Mouse (Mus musculus) kidney, adult 2 months (tissue): Measurements from ENCODE around the gene Dusp27. TPM values are rescaled to one million over a fixed set of nuclear protein-coding genes. Genes with fewer than 3 reads are reported as not detected.

Experiments
- DNase-seq: peaks from one replicate; pipeline ENCODE4 v3.0.0; 2021
- H3K27ac ChIP-seq: fragments of 200-500 bp; 2 replicates; pipeline ENCODE4 v1.5.1; 2012; ENCODE audit warnings: low read depth, low read length, control low read depth, inconsistent platforms; ENCODE audit not compliant: insufficient read depth
- H3K27me3 ChIP-seq: fragments of 200-500 bp; replicated peaks from 2 replicates; pipeline ENCODE4 v1.6.1; 2012; ENCODE audit warnings: mild to moderate bottlenecking, moderate library complexity, low read length, inconsistent platforms; ENCODE audit not compliant: control insufficient read depth, insufficient read depth
- H3K36me3 ChIP-seq: fragments of 200-500 bp; 2 replicates; pipeline ENCODE4 v1.6.1; 2012; ENCODE audit warnings: mild to moderate bottlenecking, moderate library complexity, low read length, inconsistent platforms; ENCODE audit not compliant: control insufficient read depth, insufficient read depth
- H3K4me1 ChIP-seq: fragments of 200-500 bp; 2 replicates; pipeline ENCODE4 v1.6.1; 2011; ENCODE audit warnings: low read length; ENCODE audit not compliant: control insufficient read depth, insufficient read depth
- H3K4me3 ChIP-seq: fragments of 200-500 bp; 2 replicates; pipeline ENCODE4 v1.5.1; 2011; ENCODE audit warnings: mild to moderate bottlenecking, low read depth, low read length, control low read depth; ENCODE audit not compliant: insufficient read depth
- CTCF ChIP-seq: fragments of 200-500 bp; conservative IDR thresholded peaks from 2 replicates; pipeline ENCODE4 v1.5.1; 2011; ENCODE audit warnings: low read depth, mild to moderate bottlenecking, control low read depth, low read length, moderate library complexity, mixed read lengths; ENCODE audit not compliant: insufficient read depth, insufficient read length
- POLR2A ChIP-seq: fragments of 200-500 bp; IDR thresholded peaks from one replicate; pipeline ENCODE4 v1.6.1; 2011; ENCODE audit warnings: low read depth, low read length, control low read depth
- WGBS: fragments of 180-500 bp; shearing (Covaris S2); methylation state at CpG from one replicate; pipeline ENCODE4 v1.1.7; 2018; 5-methylcytosine and 5-hydroxymethylcytosine counted together
- polyA plus RNA-seq: library from polyadenylated mRNA; depleted of rRNA; stranded (reverse); fragments of >200 nt; gene quantifications from 2 replicates; pipeline ENCODE4 v1.2.3, GENCODE M21; 2012; rRNA removed

The Dusp27 gene
- polyA plus RNA-seq, result 0.30 TPM in 1 of 2 replicates, not detected in the other

GRCm38 (mm10) chr1:166127719-166128118, at the start of gene Dusp27:
TSS of gene Dusp27 (minus strand) at chr1:166127922.
- TF ChIP-seq CTCF, result no peak
- TF ChIP-seq POLR2A, result no peak
- no peak within 1 kb of the TSS for H3K4me3 ChIP-seq
- 56% methylated on average over 4 of the region's 4 CpGs for WGBS

GRCm38 (mm10) chr1:166173621-166174020, 45.9 kb upstream of the Dusp27 start:
- no peak for DNase-seq
- Histone ChIP-seq H3K4me1 (no peaks in the 10 kb centered on the region), H3K4me3 (no peak overlapping the region), H3K27ac (no peak overlapping the region), H3K27me3 (no peaks in the 10 kb centered on the region), H3K36me3 (no peaks in the 10 kb centered on the region)
- WGBS, result 66% methylated on average over 9 of the region's 9 CpGs
- TF ChIP-seq CTCF (no peak), POLR2A (no peak)

More at GRCm38 (mm10) chr1:166127719-166128118, at the start of gene Dusp27:
- Histone ChIP-seq H3K36me3 (no peaks in the 10 kb centered on the region), H3K4me1 (no peaks in the 10 kb centered on the region), H3K27ac (no peak within 1 kb of the TSS), H3K27me3 (no peaks in the 10 kb centered on the region)
- DNase-seq, result no peak

- no peak overlapping the region for H3K27ac ChIP-seq
- no peak overlapping the region for H3K4me3 ChIP-seq
- TF ChIP-seq CTCF (no peak), POLR2A (no peak)
- no peak for DNase-seq
- H3K4me1 ChIP-seq, result no peaks in the 10 kb centered on the region
- H3K36me3 ChIP-seq, result no peaks in the 10 kb centered on the region
- 78% methylated on average over 3 of the region's 3 CpGs for WGBS
- no peaks in the 10 kb centered on the region for H3K27me3 ChIP-seq
Measured at GRCm38 (mm10) chr1:166172992-166173391, 45.3 kb upstream of the Dusp27 start.

- Histone ChIP-seq H3K4me1 (no peaks in the 10 kb centered on the region), H3K4me3 (no peak overlapping the region), H3K27ac (no peak overlapping the region), H3K36me3 (no peaks in the 10 kb centered on the region), H3K27me3 (no peaks in the 10 kb centered on the region)
- 92% methylated on average over 12 of the region's 12 CpGs for WGBS
- DNase-seq, result no peak
- TF ChIP-seq CTCF (no peak), POLR2A (no peak)
Measured at GRCm38 (mm10) chr1:166170852-166171251, 43.1 kb upstream of the Dusp27 start.

- DNase-seq, result no peak
- no peak overlapping the region for H3K27ac ChIP-seq
- H3K27me3 ChIP-seq, result no peaks in the 10 kb centered on the region
- H3K4me1 ChIP-seq, result no peaks in the 10 kb centered on the region
- no peak overlapping the region for H3K4me3 ChIP-seq
- 81% methylated on average over 7 of the region's 7 CpGs for whole genome bisulfite sequencing
- no peaks in the 10 kb centered on the region for H3K36me3 ChIP-seq
- no peak for TF ChIP-seq POLR2A
- TF ChIP-seq CTCF, result no peak
Measured at GRCm38 (mm10) chr1:166169713-166170112, 42.0 kb upstream of the Dusp27 start.

- no peaks in the 10 kb centered on the region for H3K27me3 ChIP-seq
- 91% methylated on average over 7 of the region's 7 CpGs for WGBS
- no peaks in the 10 kb centered on the region for H3K4me1 ChIP-seq
- H3K4me3 ChIP-seq, result no peak overlapping the region
- H3K27ac ChIP-seq, result no peak overlapping the region
- TF ChIP-seq CTCF (no peak), POLR2A (no peak)
- DNase-seq, result no peak
- no peaks in the 10 kb centered on the region for H3K36me3 ChIP-seq
Measured at GRCm38 (mm10) chr1:166168017-166168416, 40.3 kb upstream of the Dusp27 start.

- Histone ChIP-seq H3K4me3 (no peak overlapping the region), H3K27ac (no peak overlapping the region), H3K27me3 (no peaks in the 10 kb centered on the region), H3K36me3 (no peaks in the 10 kb centered on the region), H3K4me1 (no peaks in the 10 kb centered on the region)
- TF ChIP-seq POLR2A, result no peak
- no peak for TF ChIP-seq CTCF
- DNase-seq, result no peak
- WGBS, result 60% methylated on average over 4 of the region's 4 CpGs
Measured at GRCm38 (mm10) chr1:166167405-166167804, 39.7 kb upstream of the Dusp27 start.
